Mouse (Mus musculus): ENCODE results near the gene Mgat5.

Gene Mgat5

GRCm38 (mm10) chr1:127508067-127508739 is 303.4 kb downstream of the Mgat5 start:
- no peak for DNase-seq (ENCODE audit: low read depth)

- DNase-seq (ENCODE audit: low read depth) = no peak
Measured at GRCm38 (mm10) chr1:127508921-127509320, 304.1 kb downstream of the Mgat5 start.

GRCm38 (mm10) chr1:127511362-127511761 is 306.5 kb downstream of the Mgat5 start:
- no peak for DNase-seq (ENCODE audit: low read depth)

- DNase-seq (ENCODE audit: low read depth) = no peak
Measured at GRCm38 (mm10) chr1:127512709-127513108, 307.9 kb downstream of the Mgat5 start.

- no peak for DNase-seq (ENCODE audit: low read depth)
Measured at GRCm38 (mm10) chr1:127513140-127513539, 308.3 kb downstream of the Mgat5 start.

- no peak for DNase-seq (ENCODE audit: low read depth)
Measured at GRCm38 (mm10) chr1:127513664-127514063, 308.8 kb downstream of the Mgat5 start.

GRCm38 (mm10) chr1:127514479-127514878 is 309.7 kb downstream of the Mgat5 start:
- no peak for DNase-seq (ENCODE audit: low read depth)

- DNase-seq (ENCODE audit: low read depth) = no peak
Measured at GRCm38 (mm10) chr1:127514888-127515287, 310.1 kb downstream of the Mgat5 start.

GRCm38 (mm10) chr1:127523364-127523763 is 318.5 kb downstream of the Mgat5 start:
- no peak for DNase-seq (ENCODE audit: low read depth)

- DNase-seq (ENCODE audit: low read depth) = no peak
Measured at GRCm38 (mm10) chr1:127530849-127531580, 326.2 kb downstream of the Mgat5 start.

- no peak for DNase-seq (ENCODE audit: low read depth)
Measured at GRCm38 (mm10) chr1:127531723-127532122, 326.9 kb downstream of the Mgat5 start.

GRCm38 (mm10) chr1:127536448-127536847 is 331.6 kb downstream of the Mgat5 start:
- DNase-seq (ENCODE audit: low read depth) = no peak

- DNase-seq (ENCODE audit: low read depth) = no peak
Measured at GRCm38 (mm10) chr1:127537204-127538038, 332.6 kb downstream of the Mgat5 start.

All from naive thymus-derived CD4-positive, alpha-beta T cell, adult 2 months (primary cell).